Mouse (Mus musculus) ES-E14 (cell line): ENCODE data around the gene Snapin. TPM values are rescaled to one million over a fixed set of nuclear protein-coding genes. Genes with fewer than 3 reads are reported as not detected.

Experiments used
- DNase-seq: peaks from one replicate; pipeline ENCODE4 v3.0.0-alpha.2; 2013; ENCODE audit warnings: low read depth, low spot score
- H3K27ac ChIP-seq: 2 replicates; pipeline ENCODE4 v1.5.1; 2012; ENCODE audit warnings: low read depth, mild to moderate bottlenecking, low read length, moderate library complexity, mixed read lengths; ENCODE audit not compliant: poor library complexity, insufficient read depth, severe bottlenecking
- H3K36me3 ChIP-seq: 2 replicates; pipeline ENCODE4 v1.6.1; 2012; ENCODE audit warnings: mild to moderate bottlenecking, low read length, moderate library complexity, mixed read lengths; ENCODE audit not compliant: control insufficient read depth, poor library complexity, insufficient read depth, severe bottlenecking
- H3K4me1 ChIP-seq, 2 experiments: fragments of 150-350 bp in 1 of 2; sonication (generic) in 1 of 2; 2 replicates each; pipeline ENCODE4 v1.6.1; 2012; ENCODE audit warnings: low read length in 2 of 2, mild to moderate bottlenecking in 1 of 2, mixed read lengths in 1 of 2; ENCODE audit not compliant: control insufficient read depth in 2 of 2, insufficient read depth in 2 of 2, poor library complexity in 1 of 2
- H3K4me3 ChIP-seq, 2 experiments: fragments of 150-350 bp in 1 of 2; sonication (generic) in 1 of 2; 2 replicates each; pipeline ENCODE4 v1.5.1; 2012; ENCODE audit warnings: low read length in 2 of 2, low read depth in 1 of 2, mild to moderate bottlenecking in 1 of 2, mixed read lengths in 1 of 2; ENCODE audit not compliant: insufficient read depth in 1 of 2, poor library complexity in 1 of 2, severe bottlenecking in 1 of 2
- H3K9ac ChIP-seq: 2 replicates; pipeline ENCODE4 v1.6.1; 2012; ENCODE audit warnings: low read depth, mild to moderate bottlenecking, low read length, mixed read lengths; ENCODE audit not compliant: poor library complexity, insufficient read depth, severe bottlenecking
- H3K9me3 ChIP-seq: fragments of 150-350 bp; sonication (generic); 2 replicates; pipeline ENCODE4 v1.6.1; 2012; ENCODE audit warnings: low read depth, mild to moderate bottlenecking, low read length; ENCODE audit not compliant: control insufficient read depth, insufficient read depth
- CHD2 ChIP-seq: IDR thresholded peaks from 2 replicates; pipeline ENCODE4 v1.6.1; 2014; ENCODE audit warnings: mild to moderate bottlenecking, low read depth, low read length, inconsistent platforms
- HCFC1 ChIP-seq: IDR thresholded peaks from 2 replicates; pipeline ENCODE4 v1.6.1; 2012; ENCODE audit warnings: low read length, inconsistent platforms, borderline replicate concordance; ENCODE audit not compliant: insufficient read depth
- MAFK ChIP-seq: IDR thresholded peaks from 2 replicates; pipeline ENCODE4 v1.6.1; 2014; ENCODE audit warnings: mild to moderate bottlenecking, low read depth, low read length, inconsistent platforms; ENCODE audit not compliant: insufficient read depth
- ZC3H11A ChIP-seq: IDR thresholded peaks from 2 replicates; pipeline ENCODE4 v1.6.1; 2012; ENCODE audit warnings: low read depth, mild to moderate bottlenecking, inconsistent platforms, low read length, borderline replicate concordance
- ZNF384 ChIP-seq: IDR thresholded peaks from 2 replicates; pipeline ENCODE4 v1.6.1; 2012; ENCODE audit warnings: low read depth, low read length, inconsistent platforms
- in situ Hi-C, 2 experiments: fragments of 600-800 bp; cut with MboI; formaldehyde crosslinking; loops; one replicate each; pipeline ENCODE4 v1.15.1; 2025; ENCODE audit warnings: low sequenced_read_pairs in 2 of 2, inconsistent platforms in 1 of 2; ENCODE audit not compliant: unreplicated experiment in 2 of 2
- total RNA-seq: library from RNA; depleted of rRNA; stranded (reverse); fragments of 300-350 nt; gene quantifications from 2 replicates; pipeline ENCODE4 v1.2.3, GENCODE M21; 2012

The Snapin gene
- total RNA-seq, 1 experiment, result 33.6 TPM

GRCm38 (mm10) chr3:90513796-90514590 is 23.2 kb upstream of the Snapin start, which contains the start of the genes S100a1 and S100a13:
Gene S100a1 (minus strand): TSS chr3:90514392.
Gene S100a13 (plus strand): TSS chr3:90514435.
- Histone ChIP-seq H3K4me3 (peak within 1 kb of the TSS; percentile 39 to 44), H3K9ac (0 out of 2 replicates have a peak within 1 kb of the TSS, but pooled peaks have one; percentile 21), H3K9me3 (no peaks in the 10 kb centered on the region), H3K27ac (no peak within 1 kb of the TSS; the same call in 1 of the 2 replicates), H3K36me3 (no peaks in the 10 kb centered on the region; the same call in 1 of the 2 replicates), H3K4me1 (peaks cover 2 to 25% of the 10 kb centered on the region in 2 experiments; a peak in 2 of 4 replicates)
- in situ Hi-C loops, result no loop called here
- DNase-seq, result no peak
- no peak for TF ChIP-seq MAFK
- TF ChIP-seq CHD2, result no peak
- no peak for TF ChIP-seq HCFC1
- no peak for TF ChIP-seq ZC3H11A
- no peak for TF ChIP-seq ZNF384

GRCm38 (mm10) chr3:90512948-90513642 is 22.3 kb upstream of the Snapin start:
- DNase-seq, result no peak
- Histone ChIP-seq H3K4me1 (peaks cover 2 to 25% of the 10 kb centered on the region in 2 experiments; a peak in 2 of 4 replicates), H3K9ac (no peak overlapping the region), H3K9me3 (no peaks in the 10 kb centered on the region), H3K36me3 (no peaks in the 10 kb centered on the region; the same call in 1 of the 2 replicates), H3K27ac (no peak overlapping the region), H3K4me3 (no peak overlapping the region)
- in situ Hi-C loops, result no loop called here
- no peak for TF ChIP-seq ZC3H11A
- TF ChIP-seq MAFK, result no peak
- TF ChIP-seq HCFC1, result no peak
- no peak for TF ChIP-seq ZNF384
- no peak for TF ChIP-seq CHD2

GRCm38 (mm10) chr3:90512276-90512675 is 21.4 kb upstream of the Snapin start:
- Histone ChIP-seq H3K27ac (no peak overlapping the region), H3K36me3 (peaks cover 4% of the 10 kb centered on the region), H3K4me3 (no peak overlapping the region), H3K9ac (no peak overlapping the region), H3K9me3 (no peaks in the 10 kb centered on the region), H3K4me1 (peaks cover 2 to 26% of the 10 kb centered on the region in 2 experiments; a peak in 2 of 4 replicates)
- in situ Hi-C loops, result no loop called here
- no peak for DNase-seq
- TF ChIP-seq HCFC1 (no peak), ZNF384 (no peak), CHD2 (no peak), ZC3H11A (no peak), MAFK (no peak)

GRCm38 (mm10) chr3:90509747-90510123 is 18.9 kb upstream of the Snapin start:
- no peak for DNase-seq
- H3K9me3 ChIP-seq, result no peaks in the 10 kb centered on the region
- in situ Hi-C loops, result no loop called here
- peaks cover 2 to 15% of the 10 kb centered on the region in 2 experiments; a peak in 1 of 4 replicates for H3K4me1 ChIP-seq
- peaks cover 17% of the 10 kb centered on the region for H3K36me3 ChIP-seq
- peak overlapping the region; percentile 39 to 95; a peak in 3 of 4 replicates for H3K4me3 ChIP-seq
- TF ChIP-seq MAFK, result no peak
- TF ChIP-seq HCFC1, result no peak
- no peak for TF ChIP-seq ZNF384
- no peak for TF ChIP-seq CHD2
- TF ChIP-seq ZC3H11A, result no peak
- H3K27ac ChIP-seq, result peak overlapping the region; percentile 38; the same call in 1 of the 2 replicates
- no peak overlapping the region; the same call in 1 of the 2 replicates for H3K9ac ChIP-seq
